In genomic region chr6:84585686-84586300, GRCm38 (mm10) we compare ENCODE assay signal across 8 mouse cellular contexts. TPM values are rescaled to one million over a fixed set of nuclear protein-coding genes. Genes with fewer than 3 reads are reported as not detected.
DNase-seq lines count a peak whose midpoint lies in the region; ATAC-seq and TF ChIP-seq lines count a peak whose summit lies in the region.

No protein-coding gene starts in this region.

- peak overlapping the region; percentile 47 for H3K4me2 ChIP-seq in forebrain, embryonic 11.5 days (ENCODE audit: low read depth, low read length, severe bottlenecking)
- H3K4me2 ChIP-seq in hindbrain, postnatal 0 days (ENCODE audit: low read depth, low read length): peak overlapping the region; percentile 88
- peak overlapping the region; percentile 93 for H3K4me2 ChIP-seq in midbrain, embryonic 15.5 days

- peak overlapping the region; percentile 27; the same call in 1 of the 2 replicates for H3K9ac ChIP-seq in forebrain, embryonic 11.5 days (ENCODE audit: low read length)
- peak overlapping the region; percentile 45 for H3K9ac ChIP-seq in hindbrain, postnatal 0 days (replicated peaks; ENCODE audit: low read length)
- H3K9ac ChIP-seq in midbrain, embryonic 15.5 days: 0 out of 2 replicates have a peak overlapping the region, but pooled peaks have one; percentile 4

- peak overlapping the region; percentile 25 for H3K4me3 ChIP-seq in forebrain, embryonic 11.5 days (ENCODE audit: low read depth, low read length)
- H3K4me3 ChIP-seq in hindbrain, postnatal 0 days (ENCODE audit: low read length): peak overlapping the region; percentile 48
- peak overlapping the region; percentile 45 for H3K4me3 ChIP-seq in midbrain, embryonic 15.5 days

- WGBS in forebrain, embryonic 11.5 days: under 1% methylated on average over 37 of the region's 37 CpGs
- under 1% methylated on average over 37 of the region's 37 CpGs for WGBS in hindbrain, postnatal 0 days
- WGBS in midbrain, embryonic 15.5 days: under 1% methylated on average over 37 of the region's 37 CpGs

- no peaks in the 10 kb centered on the region for H3K36me3 ChIP-seq in forebrain, embryonic 11.5 days (ENCODE audit: control insufficient read depth, insufficient read depth, low read length)
- no peaks in the 10 kb centered on the region for H3K36me3 ChIP-seq in hindbrain, postnatal 0 days (ENCODE audit: insufficient read depth, low read length)
- no peaks in the 10 kb centered on the region for H3K36me3 ChIP-seq in midbrain, embryonic 15.5 days (replicated peaks)

- peaks cover 39% of the 10 kb centered on the region for H3K4me1 ChIP-seq in forebrain, embryonic 11.5 days (replicated peaks; ENCODE audit: control insufficient read depth, insufficient read depth, low read length)
- H3K4me1 ChIP-seq in hindbrain, postnatal 0 days (ENCODE audit: insufficient read depth, low read length): peaks cover 35% of the 10 kb centered on the region
- peaks cover 73% of the 10 kb centered on the region for H3K4me1 ChIP-seq in midbrain, embryonic 15.5 days

- no peak for TF ChIP-seq CTCF in hindbrain, postnatal 0 days (IDR thresholded peaks at IDR 0.05; ENCODE audit: low read depth)

- no peak overlapping the region for H3K27ac ChIP-seq in forebrain, embryonic 11.5 days (ENCODE audit: low read depth, low read length)
- peak overlapping the region; percentile 54; the same call in 1 of the 2 replicates for H3K27ac ChIP-seq in hindbrain, postnatal 0 days
- no peak overlapping the region for H3K27ac ChIP-seq in midbrain, embryonic 15.5 days

- ATAC-seq in forebrain, embryonic 11.5 days (replicated peaks; ENCODE audit: low FRiP score): no peak
- no peak for ATAC-seq in hindbrain, postnatal 0 days
- no peak for ATAC-seq in midbrain, embryonic 15.5 days (replicated peaks)
- ATAC-seq in CD4-positive, CD25-positive, alpha-beta regulatory T cell, adult 4 months: no peak

- DNase-seq in heart, adult 11 months: peak; percentile 89
- DNase-seq in heart, adult 9 months (ENCODE audit: low spot score in 2 of 2): no peak
- peak; percentile 58 for DNase-seq in forebrain, embryonic 11.5 days (ENCODE audit: low spot score)
- no peak for DNase-seq in hindbrain, postnatal 0 days (ENCODE audit: low spot score)
- DNase-seq in right cerebral cortex, postnatal 4 days: no peak
- no peak for DNase-seq in adrenal gland, postnatal 14 days

- no peaks in the 10 kb centered on the region for H3K9me3 ChIP-seq in forebrain, embryonic 11.5 days (ENCODE audit: control insufficient read depth, low read length)
- H3K9me3 ChIP-seq in hindbrain, postnatal 0 days (ENCODE audit: low read length): no peaks in the 10 kb centered on the region
- H3K9me3 ChIP-seq in midbrain, embryonic 15.5 days: no peaks in the 10 kb centered on the region

- peaks cover 90% of the 10 kb centered on the region for H3K27me3 ChIP-seq in forebrain, embryonic 11.5 days (ENCODE audit: control insufficient read depth, insufficient read depth, low read length)
- peaks cover 46% of the 10 kb centered on the region for H3K27me3 ChIP-seq in hindbrain, postnatal 0 days (ENCODE audit: insufficient read depth, low read length)
- peaks cover 90% of the 10 kb centered on the region for H3K27me3 ChIP-seq in midbrain, embryonic 15.5 days (replicated peaks)

RNA-seq across cellular contexts. Expression of gene Cyp26b1, which starts 7.9 kb away (rescaled TPM):
- 0.84 and 1.2 TPM in 2 replicates for polyA plus RNA-seq in forebrain, embryonic 11.5 days (2014; fragmentation: Nextera tagmentation; extraction: Ambion mirVana)
- 78.9 and 90.5 TPM in 2 replicates for total RNA-seq in hindbrain, postnatal 0 days (2014; rRNA removed)
- 32.5 and 33.1 TPM in 2 replicates for polyA plus RNA-seq in hindbrain, postnatal 0 days (2015; fragmentation: Nextera tagmentation; extraction: Ambion mirVana)
- 14.0 and 21.0 TPM in 2 replicates for polyA plus RNA-seq in midbrain, embryonic 15.5 days (2015; fragmentation: Nextera tagmentation; extraction: Ambion mirVana)
- polyA plus RNA-seq in CD4-positive, CD25-positive, alpha-beta regulatory T cell, adult 4 months (2017; shearing (Covaris generic)): 1 to 10 TPM in 1 of 2 experiments, under 1 TPM in 1; 0.63 to 1.2 TPM
- total RNA-seq in adrenal gland, postnatal 14 days (2021): 3.3 and 4.2 TPM in 2 replicates

Comparison
In these comparisons a context has a peak if more than half of its experiments do, and no peak if none do; other contexts are left out.
1. DNase-seq: peak in heart, adult 11 months (single experiment) and forebrain, embryonic 11.5 days (single experiment); none in heart, adult 9 months (0 of 2), hindbrain, postnatal 0 days (single experiment), right cerebral cortex, postnatal 4 days (single experiment) and adrenal gland, postnatal 14 days (single experiment).
2. Peak in every context shown above with its lines, with median percentiles within 50 percentile points of each other: H3K4me2 ChIP-seq, H3K4me3 ChIP-seq and H3K9ac ChIP-seq.